18 mouse cellular contexts compared by ENCODE assay signal in genomic region chr9:96502856-96503610, GRCm38 (mm10). TPM values are rescaled to one million over a fixed set of nuclear protein-coding genes. Genes with fewer than 3 reads are reported as not detected.
DNase-seq lines count a peak whose midpoint lies in the region; ATAC-seq and TF ChIP-seq lines count a peak whose summit lies in the region.
"Had no signal": no experiment of that assay in that cellular context is flagged by ENCODE, and none has a peak within 500 bp of the region (broad histone marks: within the 10 kb centered on the region; RNA-seq: fewer than 3 reads in every experiment).

No protein-coding gene starts in this region.

- ATAC-seq in Patski = peak; percentile 8
- ATAC-seq: CD4-positive, CD25-positive, alpha-beta regulatory T cell, adult 4 months; inflammation-experienced regulatory T-cells, adult 6 months had no signal

- no peaks in the 10 kb centered on the region for H3K27me3 ChIP-seq in Patski
- H3K27me3 ChIP-seq: heart, embryonic 12.5 days; lung, embryonic 15.5 days; neural tube, embryonic 12.5 days had no signal

- in situ Hi-C loops in Patski (cut with MboI; ENCODE audit: low pct_unique_long_range_greater_than_20kb) = no loop called here

- CTCF ChIA-PET in Patski (lab: Charles Lee) = interaction anchor here (1.2 kb wide), 1 partner anchor 19 kb away, joined by 3 read pairs; no protein-coding TSS in a partner anchor

- no peak for TF ChIP-seq CTCF in Patski (IDR thresholded peaks at IDR 0.05)

- DNase-seq in kidney, adult 8-10 months = peak; percentile 28 to 33
- DNase-seq in kidney, postnatal 4 days = no peak
- no peak for DNase-seq in Patski (ENCODE audit: low read depth, low spot score)
- peak; percentile 20 for DNase-seq in cerebellum, adult 11 months
- DNase-seq in cerebellum, postnatal 36 days = peak; percentile 16 to 28
- DNase-seq in spleen, adult 12 weeks (ENCODE audit: low spot score) = no peak
- DNase-seq in urinary bladder, postnatal 36 days (ENCODE audit: low spot score in 2 of 2) = no peak
- DNase-seq: adrenal gland, postnatal 14 days; heart, postnatal 36 days; midbrain, embryonic 14.5 days had no signal

- POLR2A ChIA-PET in Patski (lab: Charles Lee) = no interaction called here

RNA-seq across cellular contexts. Expression of gene Gm28729, which starts 22.0 kb away (rescaled TPM):
- polyA plus RNA-seq in Patski (2021) = not detected
- polyA plus RNA-seq: CD4-positive, CD25-positive, alpha-beta regulatory T cell, adult 4 months; forebrain, embryonic 10.5 days; heart, embryonic 12.5 days; inflammation-experienced regulatory T-cells, adult 6 months; midbrain, embryonic 14.5 days; neural tube, embryonic 12.5 days; stomach, embryonic 14.5 days; thymus, postnatal 0 days had no signal

RNA-seq across cellular contexts. Expression of gene Rnf7, which starts 24.6 kb away (rescaled TPM):
- 152 TPM for polyA plus RNA-seq in Patski (2021)

Comparison
In these comparisons a context has a peak if more than half of its experiments do, and no peak if none do; other contexts are left out.
1. DNase-seq: peak in kidney, adult 8-10 months (2 of 2), cerebellum, adult 11 months (single experiment) and cerebellum, postnatal 36 days (2 of 2); none in kidney, postnatal 4 days (0 of 2), Patski (single experiment), spleen, adult 12 weeks (single experiment) and urinary bladder, postnatal 36 days (0 of 2).